Mouse (Mus musculus) olfactory bulb, adult 2 months (tissue): ENCODE measurements around the gene Nubpl.

Source experiments
- CTCF ChIP-seq: fragments of 200-500 bp; IDR thresholded peaks from 2 replicates; pipeline ENCODE4 v1.5.1; 2012; ENCODE audit warnings: low read depth, mild to moderate bottlenecking, low read length, moderate library complexity; ENCODE audit not compliant: insufficient read depth
- POLR2A ChIP-seq: fragments of 200-500 bp; IDR thresholded peaks from 2 replicates; pipeline ENCODE4 v1.6.1; 2012; ENCODE audit warnings: mild to moderate bottlenecking, low read depth, low read length, moderate library complexity; ENCODE audit not compliant: insufficient read depth

DNA sequence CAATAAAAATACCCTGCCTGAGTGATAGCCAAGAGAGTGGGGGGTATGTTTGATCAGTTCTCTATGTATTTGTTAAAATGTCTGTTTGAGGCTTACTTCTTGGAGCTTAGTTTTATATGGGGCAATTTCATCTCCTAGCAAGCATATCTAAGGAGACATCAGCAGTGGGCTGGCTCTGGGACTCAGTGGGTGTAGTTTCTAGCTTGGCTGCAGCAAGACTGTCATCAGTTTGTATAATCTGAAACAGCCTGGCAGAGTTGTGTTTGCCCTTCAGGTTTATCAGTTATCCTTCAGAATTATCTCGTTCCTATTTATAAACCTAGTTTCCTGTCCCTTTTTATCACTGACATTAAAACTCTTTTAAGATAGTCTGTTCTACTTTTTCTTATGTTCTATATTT lies 175.3 kb downstream of the Nubpl start:
- TF ChIP-seq CTCF (no peak), POLR2A (no peak)
